Mouse (Mus musculus): ENCODE measurements around the gene Tpr.

DNA sequence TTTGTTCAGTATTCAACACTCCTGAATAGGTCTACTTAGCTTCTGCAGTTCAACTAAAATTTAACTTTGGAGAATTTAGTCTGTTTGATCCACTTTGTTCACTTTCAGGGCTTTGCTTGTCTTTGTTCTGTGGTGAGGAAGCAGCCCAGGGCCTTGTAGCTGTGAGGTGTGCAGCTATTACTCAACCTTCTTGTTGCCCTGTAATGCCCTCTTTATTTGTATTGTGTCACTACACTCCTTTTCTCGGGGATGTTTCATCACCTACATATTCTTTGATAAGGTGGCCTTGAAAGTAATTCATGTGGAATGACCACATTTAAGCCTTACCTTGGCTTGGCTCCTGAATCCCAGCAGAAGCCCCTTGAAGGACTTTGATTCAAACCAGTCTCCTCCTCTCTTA, 31.8 kb upstream of the Tpr start:
- TF ChIP-seq CTCF (IDR thresholded peaks at IDR 0.05; ENCODE audit: borderline replicate concordance, insufficient read depth, low read depth, low read length): no peak
- TF ChIP-seq POLR2A (IDR thresholded peaks at IDR 0.05; ENCODE audit: borderline replicate concordance, insufficient read depth, low read length): no peak

All from cerebellum, adult 2 months (tissue).